Mouse (Mus musculus): ENCODE results near the gene Gm10320. TPM values are rescaled to one million over a fixed set of nuclear protein-coding genes. Genes with fewer than 3 reads are reported as not detected.

Gene Gm10320
- polyA plus RNA-seq, 1 experiment from 2014 or later = 0.81 TPM

DNA sequence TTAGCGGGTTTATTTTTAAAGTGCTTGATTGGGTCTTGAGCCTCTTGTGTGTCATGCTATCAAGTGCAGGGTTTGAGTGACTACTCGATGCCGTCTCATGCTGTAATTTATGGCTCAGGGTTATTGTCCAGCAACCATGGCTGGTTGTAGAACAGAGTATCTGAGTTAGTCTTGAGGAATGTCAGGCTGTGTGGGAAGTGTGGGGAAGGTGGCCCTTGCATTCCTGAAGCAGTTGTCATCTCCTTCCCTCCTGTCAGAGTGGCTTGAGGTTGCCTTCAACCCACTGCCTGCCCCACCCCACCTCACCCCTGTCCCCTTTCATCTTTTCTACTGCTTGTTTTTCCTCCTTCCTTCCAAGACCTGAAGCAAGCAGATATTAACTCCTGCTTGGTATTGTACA lies 13.8 kb downstream of the Gm10320 start:
- Histone ChIP-seq H3K27ac (replicated peaks in 1 of 2; ENCODE audit: control insufficient read depth in 1 of 2, insufficient read depth in 1 of 2, low read depth in 2 of 2, low read length in 2 of 2) (no peak overlapping the region), H3K4me2 (ENCODE audit: low read length) (no peak overlapping the region), H3K4me3 (ENCODE audit: control insufficient read depth in 1 of 2, insufficient read depth in 1 of 2, low read depth in 1 of 2, low read length in 2 of 2) (no peak overlapping the region), H3K9me3 (ENCODE audit: control insufficient read depth, low read length) (no peaks in the 10 kb centered on the region), H3K36me3 (ENCODE audit: control insufficient read depth, insufficient read depth, low read length) (no peaks in the 10 kb centered on the region), H3K9ac (ENCODE audit: low read length) (no peak overlapping the region), H3K4me1 (ENCODE audit: control insufficient read depth in 2 of 2, insufficient read depth in 2 of 2, low read length in 2 of 2) (peaks cover 3 to 4% of the 10 kb centered on the region in 2 experiments; a peak in 1 of 4 replicates), H3K27me3 (ENCODE audit: control insufficient read depth, insufficient read depth, low read length) (no peaks in the 10 kb centered on the region)
- WGBS = 27% methylated on average over 3 of the region's 3 CpGs
- ATAC-seq (ENCODE audit: insufficient number of reproducible peaks, insufficient read depth, low FRiP score, low read depth) = no peak

DNA sequence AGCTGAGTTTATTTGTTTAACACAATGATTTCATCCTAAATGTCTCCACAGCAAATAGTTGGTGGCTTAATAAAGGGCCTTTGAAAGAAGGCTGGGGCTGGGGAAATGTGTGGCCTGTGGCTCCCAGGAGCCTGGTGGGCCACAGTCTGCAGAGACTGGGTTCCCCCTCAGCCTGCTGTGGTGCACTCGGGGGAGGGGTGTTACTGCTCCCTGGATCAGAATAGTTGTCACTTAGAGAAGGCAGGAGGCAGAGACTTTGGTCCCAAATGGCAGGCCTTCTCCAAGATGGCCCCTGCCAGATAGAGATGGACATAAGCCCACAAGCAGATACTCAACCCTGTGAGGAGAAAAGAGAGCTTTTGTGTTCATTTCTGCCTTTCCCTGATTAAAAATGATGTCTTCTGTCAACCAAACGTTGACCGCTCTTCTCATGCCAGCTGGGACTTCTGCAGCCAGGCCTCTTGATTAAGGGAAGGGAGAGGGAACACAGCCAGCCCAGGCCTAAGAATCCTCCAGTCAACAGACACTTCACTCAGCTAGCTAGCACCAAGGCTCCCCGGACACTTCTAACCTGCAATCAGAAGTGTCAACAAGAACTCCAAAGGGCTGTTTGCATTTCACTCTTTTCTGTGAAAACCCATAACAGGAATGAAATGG lies 14.8 kb downstream of the Gm10320 start:
- no peaks in the 10 kb centered on the region for H3K9me3 ChIP-seq (ENCODE audit: control insufficient read depth, low read length)
- H3K36me3 ChIP-seq (ENCODE audit: control insufficient read depth, insufficient read depth, low read length) = no peaks in the 10 kb centered on the region
- no peak overlapping the region for H3K27ac ChIP-seq (replicated peaks in 1 of 2; ENCODE audit: control insufficient read depth in 1 of 2, insufficient read depth in 1 of 2, low read depth in 2 of 2, low read length in 2 of 2)
- no peak overlapping the region for H3K4me3 ChIP-seq (ENCODE audit: control insufficient read depth in 1 of 2, insufficient read depth in 1 of 2, low read depth in 1 of 2, low read length in 2 of 2)
- no peak for ATAC-seq (ENCODE audit: insufficient number of reproducible peaks, insufficient read depth, low FRiP score, low read depth)
- H3K4me2 ChIP-seq (ENCODE audit: low read length) = no peak overlapping the region
- 53% methylated on average over 4 of the region's 4 CpGs for WGBS
- H3K27me3 ChIP-seq (ENCODE audit: control insufficient read depth, insufficient read depth, low read length) = no peaks in the 10 kb centered on the region
- peaks cover 3 to 4% of the 10 kb centered on the region in 2 experiments; a peak in 1 of 4 replicates for H3K4me1 ChIP-seq (ENCODE audit: control insufficient read depth in 2 of 2, insufficient read depth in 2 of 2, low read length in 2 of 2)
- no peak overlapping the region for H3K9ac ChIP-seq (ENCODE audit: low read length)

DNA sequence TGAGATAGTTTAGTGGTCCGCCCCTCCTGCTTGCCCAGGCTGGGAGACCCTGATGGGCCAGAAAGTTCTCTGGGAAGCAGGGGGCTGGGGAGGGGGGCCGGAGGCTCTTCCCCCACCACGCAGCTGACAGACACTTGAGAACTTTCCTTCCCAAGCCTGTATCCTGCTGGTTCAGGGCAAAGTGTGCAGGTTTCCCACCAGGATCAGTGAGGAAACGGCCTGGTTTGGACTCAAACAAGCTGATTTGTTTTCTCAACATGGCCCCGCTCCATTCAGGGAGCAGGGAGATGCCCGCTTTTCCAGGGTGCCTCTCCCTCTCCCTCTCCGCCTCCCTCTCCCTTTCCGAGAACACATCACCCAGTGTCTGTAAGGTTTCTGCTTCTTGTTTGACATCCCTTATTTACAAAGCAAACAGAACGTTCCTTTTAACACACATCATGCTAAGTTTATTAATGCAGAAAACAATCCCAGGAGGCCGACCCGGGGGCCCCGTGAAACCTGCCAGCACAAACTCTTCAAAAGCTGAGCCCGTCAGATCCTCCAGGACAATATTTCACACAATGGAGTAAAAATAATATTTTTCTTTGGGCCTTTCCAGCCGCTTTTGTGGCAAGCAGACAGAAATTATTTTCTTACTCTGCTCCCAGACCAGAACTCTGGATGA lies 15.5 kb downstream of the Gm10320 start:
- Histone ChIP-seq H3K9ac (ENCODE audit: low read length) (no peak overlapping the region), H3K9me3 (ENCODE audit: control insufficient read depth, low read length) (no peaks in the 10 kb centered on the region), H3K27ac (replicated peaks in 1 of 2; ENCODE audit: control insufficient read depth in 1 of 2, insufficient read depth in 1 of 2, low read depth in 2 of 2, low read length in 2 of 2) (no peak overlapping the region), H3K4me1 (ENCODE audit: control insufficient read depth in 2 of 2, insufficient read depth in 2 of 2, low read length in 2 of 2) (peaks cover 3 to 4% of the 10 kb centered on the region in 2 experiments; a peak in 1 of 4 replicates), H3K4me2 (ENCODE audit: low read length) (no peak overlapping the region), H3K4me3 (ENCODE audit: control insufficient read depth in 1 of 2, insufficient read depth in 1 of 2, low read depth in 1 of 2, low read length in 2 of 2) (no peak overlapping the region), H3K36me3 (ENCODE audit: control insufficient read depth, insufficient read depth, low read length) (no peaks in the 10 kb centered on the region), H3K27me3 (ENCODE audit: control insufficient read depth, insufficient read depth, low read length) (no peaks in the 10 kb centered on the region; the same call in 1 of the 2 replicates)
- no peak for ATAC-seq (ENCODE audit: insufficient number of reproducible peaks, insufficient read depth, low FRiP score, low read depth)
- 50% methylated on average over 14 of the region's 14 CpGs for WGBS

DNA sequence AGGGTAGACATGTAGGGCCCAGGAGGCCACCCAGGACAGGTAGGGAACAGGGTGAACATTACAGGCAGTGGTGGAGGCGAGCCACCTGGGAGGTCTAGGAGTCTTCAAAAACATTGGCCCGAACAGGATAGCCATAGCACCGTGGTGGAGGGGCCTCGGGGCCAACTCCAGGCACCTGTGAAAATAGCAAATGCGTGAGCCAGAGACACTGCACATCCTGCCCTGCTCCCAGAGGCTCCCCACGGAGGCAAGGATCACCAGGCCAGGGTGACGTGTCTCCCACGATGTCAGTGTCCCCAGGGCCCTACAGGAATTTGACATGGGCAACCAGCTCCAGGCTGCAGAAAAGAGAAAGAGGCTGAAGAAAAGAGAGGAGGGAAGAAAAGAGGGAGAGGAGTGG lies 16.1 kb downstream of the Gm10320 start:
- Histone ChIP-seq H3K9me3 (ENCODE audit: control insufficient read depth, low read length) (no peaks in the 10 kb centered on the region), H3K9ac (ENCODE audit: low read length) (no peak overlapping the region), H3K4me3 (ENCODE audit: control insufficient read depth in 1 of 2, insufficient read depth in 1 of 2, low read depth in 1 of 2, low read length in 2 of 2) (no peak overlapping the region), H3K27ac (replicated peaks in 1 of 2; ENCODE audit: control insufficient read depth in 1 of 2, insufficient read depth in 1 of 2, low read depth in 2 of 2, low read length in 2 of 2) (no peak overlapping the region), H3K27me3 (ENCODE audit: control insufficient read depth, insufficient read depth, low read length) (no peaks in the 10 kb centered on the region; the same call in 1 of the 2 replicates), H3K4me2 (ENCODE audit: low read length) (no peak overlapping the region), H3K4me1 (ENCODE audit: control insufficient read depth in 2 of 2, insufficient read depth in 2 of 2, low read length in 2 of 2) (peaks cover 3 to 4% of the 10 kb centered on the region in 2 experiments; a peak in 1 of 4 replicates), H3K36me3 (ENCODE audit: control insufficient read depth, insufficient read depth, low read length) (no peaks in the 10 kb centered on the region)
- no peak for ATAC-seq (ENCODE audit: insufficient number of reproducible peaks, insufficient read depth, low FRiP score, low read depth)
- 52% methylated on average over 8 of the region's 8 CpGs for WGBS

DNA sequence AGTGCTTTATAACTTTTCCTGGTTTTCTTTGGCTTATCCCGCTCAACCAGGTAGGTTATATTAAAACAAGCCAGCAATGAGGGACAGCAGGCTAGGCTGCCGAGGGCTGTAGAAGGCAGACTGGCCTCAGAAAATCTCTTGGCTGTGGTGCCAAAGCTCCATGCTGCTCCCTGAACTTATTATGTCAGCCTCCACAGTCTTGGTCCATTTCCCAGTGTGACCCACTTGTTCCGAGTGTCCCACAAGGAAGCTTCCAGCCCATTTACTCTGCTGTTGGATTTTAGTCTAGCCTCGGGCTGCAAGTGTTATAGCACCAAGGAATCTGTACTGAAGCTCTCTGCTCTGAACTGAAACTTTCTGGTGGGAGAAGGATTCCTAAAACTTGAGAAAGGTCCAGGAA lies 18.8 kb downstream of the Gm10320 start:
- Histone ChIP-seq H3K27ac (replicated peaks in 1 of 2; ENCODE audit: control insufficient read depth in 1 of 2, insufficient read depth in 1 of 2, low read depth in 2 of 2, low read length in 2 of 2) (no peak overlapping the region), H3K9me3 (ENCODE audit: control insufficient read depth, low read length) (no peaks in the 10 kb centered on the region), H3K4me2 (ENCODE audit: low read length) (no peak overlapping the region), H3K9ac (ENCODE audit: low read length) (no peak overlapping the region), H3K36me3 (ENCODE audit: control insufficient read depth, insufficient read depth, low read length) (no peaks in the 10 kb centered on the region), H3K27me3 (ENCODE audit: control insufficient read depth, insufficient read depth, low read length) (no peaks in the 10 kb centered on the region; the same call in 1 of the 2 replicates), H3K4me3 (ENCODE audit: control insufficient read depth in 1 of 2, insufficient read depth in 1 of 2, low read depth in 1 of 2, low read length in 2 of 2) (no peak overlapping the region), H3K4me1 (ENCODE audit: control insufficient read depth in 2 of 2, insufficient read depth in 2 of 2, low read length in 2 of 2) (peaks cover under 1 to 3% of the 10 kb centered on the region in 2 experiments; a peak in 1 of 4 replicates)
- no peak for ATAC-seq (ENCODE audit: insufficient number of reproducible peaks, insufficient read depth, low FRiP score, low read depth)
- 74% methylated on average over 4 of the region's 4 CpGs for WGBS

DNA sequence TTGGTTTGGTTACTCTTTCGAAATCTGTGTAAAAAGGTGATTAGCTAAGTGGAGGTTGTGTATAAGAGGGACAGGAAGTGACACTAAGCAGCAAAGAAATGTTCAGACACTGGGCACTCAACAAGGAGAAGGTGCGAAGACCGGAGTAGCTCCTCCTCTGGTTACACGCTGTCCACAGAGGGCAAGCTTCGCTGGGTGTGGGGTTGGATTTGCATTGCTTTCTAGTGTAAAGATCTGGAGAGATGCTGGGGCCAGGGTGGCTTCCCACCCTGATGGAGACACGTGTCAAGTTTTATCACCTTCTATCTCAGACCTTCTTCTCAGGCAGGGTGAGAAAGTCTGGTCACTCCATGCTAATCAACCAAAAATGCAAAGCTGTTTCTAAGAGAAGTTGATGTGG lies 20.0 kb downstream of the Gm10320 start:
- Histone ChIP-seq H3K4me3 (ENCODE audit: control insufficient read depth in 1 of 2, insufficient read depth in 1 of 2, low read depth in 1 of 2, low read length in 2 of 2) (no peak overlapping the region), H3K9ac (ENCODE audit: low read length) (no peak overlapping the region), H3K4me1 (ENCODE audit: control insufficient read depth in 2 of 2, insufficient read depth in 2 of 2, low read length in 2 of 2) (peaks cover 0 to under 1% of the 10 kb centered on the region in 2 experiments; a peak in 1 of 4 replicates), H3K9me3 (ENCODE audit: control insufficient read depth, low read length) (no peaks in the 10 kb centered on the region), H3K36me3 (ENCODE audit: control insufficient read depth, insufficient read depth, low read length) (no peaks in the 10 kb centered on the region), H3K27ac (replicated peaks in 1 of 2; ENCODE audit: control insufficient read depth in 1 of 2, insufficient read depth in 1 of 2, low read depth in 2 of 2, low read length in 2 of 2) (no peak overlapping the region), H3K4me2 (ENCODE audit: low read length) (no peak overlapping the region), H3K27me3 (ENCODE audit: control insufficient read depth, insufficient read depth, low read length) (no peaks in the 10 kb centered on the region; the same call in 1 of the 2 replicates)
- 51% methylated on average over 6 of the region's 6 CpGs for WGBS
- ATAC-seq (ENCODE audit: insufficient number of reproducible peaks, insufficient read depth, low FRiP score, low read depth) = no peak

DNA sequence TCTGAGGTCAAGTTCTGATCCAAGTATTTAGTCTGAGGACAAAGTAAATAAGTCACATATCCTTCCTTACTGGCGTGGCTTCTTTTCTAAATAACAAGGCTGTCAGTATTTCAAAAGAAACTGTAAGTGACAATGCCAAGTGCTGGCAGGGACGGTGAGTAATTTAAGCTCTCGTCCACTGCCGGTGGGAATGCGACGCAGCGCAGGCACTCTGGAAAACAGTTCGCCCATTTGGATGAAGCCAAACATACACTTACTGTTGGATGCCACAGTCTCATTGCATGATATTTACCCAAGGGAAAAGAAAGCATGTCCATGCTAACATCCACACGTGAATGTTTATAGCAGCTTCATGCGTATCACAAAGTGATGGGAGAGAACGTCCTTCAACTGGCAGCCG lies 21.5 kb downstream of the Gm10320 start:
- Histone ChIP-seq H3K27ac (replicated peaks in 1 of 2; ENCODE audit: control insufficient read depth in 1 of 2, insufficient read depth in 1 of 2, low read depth in 2 of 2, low read length in 2 of 2) (no peak overlapping the region), H3K4me2 (ENCODE audit: low read length) (no peak overlapping the region), H3K4me3 (ENCODE audit: control insufficient read depth in 1 of 2, insufficient read depth in 1 of 2, low read depth in 1 of 2, low read length in 2 of 2) (no peak overlapping the region), H3K36me3 (ENCODE audit: control insufficient read depth, insufficient read depth, low read length) (no peaks in the 10 kb centered on the region), H3K4me1 (ENCODE audit: control insufficient read depth in 2 of 2, insufficient read depth in 2 of 2, low read length in 2 of 2) (no peaks in the 10 kb centered on the region; a peak in 1 of 4 replicates), H3K9ac (ENCODE audit: low read length) (no peak overlapping the region), H3K27me3 (ENCODE audit: control insufficient read depth, insufficient read depth, low read length) (no peaks in the 10 kb centered on the region; the same call in 1 of the 2 replicates), H3K9me3 (ENCODE audit: control insufficient read depth, low read length) (no peaks in the 10 kb centered on the region)
- ATAC-seq (ENCODE audit: insufficient number of reproducible peaks, insufficient read depth, low FRiP score, low read depth) = no peak
- WGBS = 62% methylated on average over 12 of the region's 12 CpGs
